Mouse (Mus musculus) stomach, embryonic 14.5 days (tissue): Measurements from ENCODE around the gene Ascl5. TPM values are rescaled to one million over a fixed set of nuclear protein-coding genes. Genes with fewer than 3 reads are reported as not detected.

ENCODE experiments used
- ATAC-seq: fragments of 200-750 bp; cut with Nextera tagmentation; 2 replicates; pipeline ENCODE4 v1.8.0; 2017; ENCODE audit warnings: low read depth, moderate TSS enrichment; ENCODE audit not compliant: insufficient number of reproducible peaks, insufficient read depth, low FRiP score
- H3K27ac ChIP-seq: fragments of 300-500 bp; sonication (generic); 2 replicates; pipeline ENCODE4 v1.5.1; 2014; ENCODE audit warnings: mild to moderate bottlenecking, low read length, moderate library complexity, mixed read lengths
- H3K27me3 ChIP-seq: fragments of 300-500 bp; sonication (generic); 2 replicates; pipeline ENCODE4 v1.6.1; 2014; ENCODE audit warnings: low read length, control low read depth, mixed read lengths; ENCODE audit not compliant: control insufficient read depth, insufficient read depth
- H3K36me3 ChIP-seq: fragments of 300-500 bp; sonication (generic); 2 replicates; pipeline ENCODE4 v1.6.1; 2014; ENCODE audit warnings: mild to moderate bottlenecking, control low read depth, low read length, moderate library complexity, mixed read lengths; ENCODE audit not compliant: control insufficient read depth, insufficient read depth
- H3K4me1 ChIP-seq: fragments of 300-500 bp; sonication (generic); 2 replicates; pipeline ENCODE4 v1.6.1; 2014; ENCODE audit warnings: low read length, control low read depth, mixed read lengths; ENCODE audit not compliant: control insufficient read depth, insufficient read depth
- H3K4me2 ChIP-seq: fragments of 300-500 bp; sonication (generic); replicated peaks from 2 replicates; pipeline ENCODE4 v1.6.1; 2014; ENCODE audit warnings: low read depth, low read length, control low read depth
- H3K4me3 ChIP-seq: fragments of 300-500 bp; sonication (generic); 2 replicates; pipeline ENCODE4 v1.5.1; 2014; ENCODE audit warnings: low read depth, low read length, control low read depth
- H3K9ac ChIP-seq: fragments of 300-500 bp; sonication (generic); replicated peaks from 2 replicates; pipeline ENCODE4 v1.6.1; 2014; ENCODE audit warnings: low read depth, mild to moderate bottlenecking, control low read depth, low read length, moderate library complexity, mixed read lengths
- H3K9me3 ChIP-seq: fragments of 300-500 bp; sonication (generic); 2 replicates; pipeline ENCODE4 v1.6.1; 2016; ENCODE audit warnings: low read depth, low read length, control low read depth; ENCODE audit not compliant: control insufficient read depth
- WGBS: fragments of 180-500 bp; shearing (Covaris S2); extraction: QIAGEN DNeasy Blood & Tissue Kit; methylation state at CpG from one replicate; pipeline ENCODE4 v1.1.7; 2014; 5-methylcytosine and 5-hydroxymethylcytosine counted together
- polyA plus RNA-seq: library from polyadenylated mRNA; unstranded; fragments of >200 nt; fragmentation: Nextera tagmentation; extraction: Ambion mirVana; gene quantifications from 2 replicates; pipeline ENCODE4 v1.2.1, GENCODE M21; 2014

The Ascl5 gene
- polyA plus RNA-seq, 1 experiment from 2014 or later, result 0.97 TPM

- H3K9ac ChIP-seq, result no peak overlapping the region
- H3K4me1 ChIP-seq, result no peaks in the 10 kb centered on the region
- H3K27ac ChIP-seq, result no peak overlapping the region
- H3K27me3 ChIP-seq, result no peaks in the 10 kb centered on the region
- H3K36me3 ChIP-seq, result no peaks in the 10 kb centered on the region
- H3K4me3 ChIP-seq, result no peak overlapping the region
- H3K9me3 ChIP-seq, result no peaks in the 10 kb centered on the region
- WGBS, result 75% methylated on average over 3 of the region's 3 CpGs
- no peak for ATAC-seq
- no peak overlapping the region for H3K4me2 ChIP-seq
Observed at GRCm38 (mm10) chr1:136085988-136086685, 35.5 kb downstream of the Ascl5 start.

GRCm38 (mm10) chr1:136089368-136090165 is 39.0 kb downstream of the Ascl5 start:
- ATAC-seq, result no peak

DNA sequence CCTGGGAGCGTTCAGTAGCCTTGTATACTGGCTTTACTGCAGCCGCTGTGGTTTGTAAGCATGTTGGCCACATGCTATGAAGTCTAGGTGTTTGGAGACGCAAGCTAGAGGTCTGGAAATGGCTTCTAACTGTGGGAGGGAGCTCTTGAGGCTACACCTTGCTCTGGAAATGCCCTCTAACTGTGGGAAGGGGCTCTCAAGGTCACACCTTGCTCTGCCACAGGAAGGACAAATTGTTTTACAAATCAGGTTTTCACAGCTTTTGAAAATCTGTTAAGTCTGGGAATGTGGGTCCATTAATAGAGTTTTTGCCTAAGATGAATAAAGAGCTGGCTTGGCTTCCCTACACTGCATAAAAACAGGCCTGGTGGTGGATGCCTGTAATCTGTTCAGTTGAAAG is 43.1 kb downstream of the Ascl5 start:
- Histone ChIP-seq H3K9me3 (no peaks in the 10 kb centered on the region), H3K4me2 (no peak overlapping the region), H3K4me3 (no peak overlapping the region), H3K27ac (no peak overlapping the region), H3K9ac (no peak overlapping the region), H3K27me3 (no peaks in the 10 kb centered on the region), H3K36me3 (no peaks in the 10 kb centered on the region), H3K4me1 (no peaks in the 10 kb centered on the region)
- 63% methylated on average over 3 of the region's 3 CpGs for WGBS
- no peak for ATAC-seq

More at GRCm38 (mm10) chr1:136089368-136090165, 39.0 kb downstream of the Ascl5 start:
- H3K36me3 ChIP-seq, result no peaks in the 10 kb centered on the region
- no peak overlapping the region for H3K4me3 ChIP-seq
- 72% methylated on average over 9 of the region's 9 CpGs for WGBS
- no peaks in the 10 kb centered on the region for H3K4me1 ChIP-seq
- no peak overlapping the region for H3K27ac ChIP-seq
- H3K27me3 ChIP-seq, result no peaks in the 10 kb centered on the region
- no peak overlapping the region for H3K9ac ChIP-seq
- no peak overlapping the region for H3K4me2 ChIP-seq
- no peaks in the 10 kb centered on the region for H3K9me3 ChIP-seq

DNA sequence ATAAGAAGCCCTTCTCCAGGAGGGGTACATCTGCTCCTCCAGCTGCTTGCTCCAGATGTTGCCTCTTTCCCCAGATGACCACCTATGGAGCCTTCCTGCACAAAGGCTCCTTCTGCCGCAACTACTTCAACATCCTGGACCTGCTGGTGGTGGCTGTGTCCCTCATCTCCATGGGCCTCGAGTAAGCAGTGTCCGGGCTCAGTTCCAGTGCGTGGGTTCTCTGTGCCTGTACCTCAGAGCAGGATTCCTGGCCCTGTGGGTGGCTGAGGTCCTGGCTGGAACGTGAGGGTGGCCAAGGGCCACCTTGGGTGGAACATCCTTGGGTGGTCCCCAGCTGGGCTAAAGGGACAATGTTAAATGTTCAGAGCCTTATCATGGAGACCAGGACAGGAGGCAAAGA is 44.2 kb downstream of the Ascl5 start:
- no peak overlapping the region for H3K27ac ChIP-seq
- ATAC-seq, result no peak
- H3K4me2 ChIP-seq, result no peak overlapping the region
- no peak overlapping the region for H3K4me3 ChIP-seq
- no peak overlapping the region for H3K9ac ChIP-seq
- H3K36me3 ChIP-seq, result no peaks in the 10 kb centered on the region
- H3K4me1 ChIP-seq, result no peaks in the 10 kb centered on the region
- H3K27me3 ChIP-seq, result no peaks in the 10 kb centered on the region
- WGBS, result 74% methylated on average over 5 of the region's 5 CpGs
- H3K9me3 ChIP-seq, result no peaks in the 10 kb centered on the region

Other genes with a start within 250 kb of the Ascl5 start
- 58.2 and 60.5 TPM in 2 replicates for gene Lad1, start 232.2 kb upstream of the Ascl5 start, polyA plus RNA-seq
- gene Tnnt2, start 214.4 kb upstream of the Ascl5 start, polyA plus RNA-seq, result 10.4 and 14.6 TPM in 2 replicates
- 5.7 and 7.5 TPM in 2 replicates for gene Pkp1, start 131.6 kb upstream of the Ascl5 start, polyA plus RNA-seq
- gene Igfn1, start 44.5 kb upstream of the Ascl5 start, polyA plus RNA-seq, result 0.13 and 0.19 TPM in 2 replicates
- 127 and 136 TPM in 2 replicates for gene Tmem9, start 42.7 kb upstream of the Ascl5 start, polyA plus RNA-seq
- not detected in 2 replicates for gene Cacna1s, start 1.9 kb downstream of the Ascl5 start, polyA plus RNA-seq
- gene Kif21b, start 80.6 kb downstream of the Ascl5 start, polyA plus RNA-seq, result 3.2 and 4.4 TPM in 2 replicates
- 1.5 and 2.7 TPM in 2 replicates for gene Mroh3, start 162.0 kb downstream of the Ascl5 start, polyA plus RNA-seq
- 38.7 and 40.3 TPM in 2 replicates for gene Inava, start 183.5 kb downstream of the Ascl5 start, polyA plus RNA-seq
- gene Gpr25, start 210.1 kb downstream of the Ascl5 start, polyA plus RNA-seq, result not detected in 2 replicates